Mouse (Mus musculus): ENCODE measurements around the gene Gcn1l1. TPM values are rescaled to one million over a fixed set of nuclear protein-coding genes. Genes with fewer than 3 reads are reported as not detected.
"Not testable (repeated sequence)": the region's sequence is repeated elsewhere in the genome, so short reads cannot be mapped to it uniquely, and the experiment has no call there.

Gcn1l1 gene
- 3.0 TPM in 2 replicates for polyA plus RNA-seq (2012)

GRCm38 (mm10) chr5:115564737-115565393 is at the start of gene Gcn1l1:
Gene Gcn1l1 (plus strand): TSS chr5:115565254.
- peaks cover 68% of the 10 kb centered on the region for H3K36me3 ChIP-seq (ENCODE audit: control insufficient read depth)
- H3K27me3 ChIP-seq (ENCODE audit: control insufficient read depth), result no peaks in the 10 kb centered on the region
- H3K9me3 ChIP-seq (ENCODE audit: control insufficient read depth, low read length), result no peaks in the 10 kb centered on the region
- peaks cover 75% of the 10 kb centered on the region for H3K4me1 ChIP-seq (ENCODE audit: control insufficient read depth)
- TF ChIP-seq TAL1 (IDR thresholded peaks at IDR 0.05; ENCODE audit: low read length), result no peak
- no peak for TF ChIP-seq GATA1 (IDR thresholded peaks at IDR 0.05; ENCODE audit: low read length)
- peak within 1 kb of the TSS; percentile 90 for H3K4me3 ChIP-seq (replicated peaks)

GRCm38 (mm10) chr5:115516081-115516907 is 48.8 kb upstream of the Gcn1l1 start:
- no peaks in the 10 kb centered on the region; the same call in none of the 2 replicates for H3K36me3 ChIP-seq (ENCODE audit: control insufficient read depth)
- TF ChIP-seq TAL1 (IDR thresholded peaks at IDR 0.05; ENCODE audit: low read length), result no peak
- TF ChIP-seq GATA1 (IDR thresholded peaks at IDR 0.05; ENCODE audit: low read length), result no peak
- H3K9me3 ChIP-seq (ENCODE audit: control insufficient read depth, low read length), result no peaks in the 10 kb centered on the region
- no peaks in the 10 kb centered on the region for H3K27me3 ChIP-seq (ENCODE audit: control insufficient read depth)
- H3K4me3 ChIP-seq (replicated peaks), result peak overlapping the region; percentile 14
- H3K4me1 ChIP-seq (ENCODE audit: control insufficient read depth), result peaks cover 29% of the 10 kb centered on the region

- Histone ChIP-seq H3K4me1 (ENCODE audit: control insufficient read depth) (peaks cover 35% of the 10 kb centered on the region), H3K4me3 (replicated peaks) (no peak overlapping the region), H3K36me3 (ENCODE audit: control insufficient read depth) (no peaks in the 10 kb centered on the region; the same call in none of the 2 replicates), H3K27me3 (ENCODE audit: control insufficient read depth) (no peaks in the 10 kb centered on the region), H3K9me3 (ENCODE audit: control insufficient read depth, low read length) (no peaks in the 10 kb centered on the region)
- TF ChIP-seq GATA1 (IDR thresholded peaks at IDR 0.05; ENCODE audit: low read length) (no peak), TAL1 (IDR thresholded peaks at IDR 0.05; ENCODE audit: low read length) (no peak)
These were observed 48.1 kb upstream of the Gcn1l1 start for GRCm38 (mm10) chr5:115516908-115517307.

- H3K27me3 ChIP-seq (ENCODE audit: control insufficient read depth), result no peaks in the 10 kb centered on the region
- peaks cover 41% of the 10 kb centered on the region for H3K4me1 ChIP-seq (ENCODE audit: control insufficient read depth)
- no peaks in the 10 kb centered on the region; the same call in none of the 2 replicates for H3K36me3 ChIP-seq (ENCODE audit: control insufficient read depth)
- no peak overlapping the region for H3K4me3 ChIP-seq (replicated peaks)
- H3K9me3 ChIP-seq (ENCODE audit: control insufficient read depth, low read length), result no peaks in the 10 kb centered on the region
- TF ChIP-seq GATA1 (IDR thresholded peaks at IDR 0.05; ENCODE audit: low read length) (no peak), TAL1 (IDR thresholded peaks at IDR 0.05; ENCODE audit: low read length) (no peak)
These were observed 47.6 kb upstream of the Gcn1l1 start for GRCm38 (mm10) chr5:115517501-115517900.

- peaks cover 46% of the 10 kb centered on the region for H3K4me1 ChIP-seq (ENCODE audit: control insufficient read depth)
These were observed 46.8 kb upstream of the Gcn1l1 start for GRCm38 (mm10) chr5:115518214-115518613.

GRCm38 (mm10) chr5:115520325-115520869 is 44.7 kb upstream of the Gcn1l1 start:
- Histone ChIP-seq H3K9me3 (ENCODE audit: control insufficient read depth, low read length) (no peaks in the 10 kb centered on the region), H3K4me3 (replicated peaks) (no peak overlapping the region), H3K27me3 (ENCODE audit: control insufficient read depth) (no peaks in the 10 kb centered on the region), H3K36me3 (ENCODE audit: control insufficient read depth) (no peaks in the 10 kb centered on the region; the same call in none of the 2 replicates), H3K4me1 (ENCODE audit: control insufficient read depth) (peaks cover 42% of the 10 kb centered on the region)
- TF ChIP-seq TAL1 (IDR thresholded peaks at IDR 0.05; ENCODE audit: low read length), result no peak
- no peak for TF ChIP-seq GATA1 (IDR thresholded peaks at IDR 0.05; ENCODE audit: low read length)

More at GRCm38 (mm10) chr5:115518214-115518613, 46.8 kb upstream of the Gcn1l1 start:
- H3K36me3 ChIP-seq (ENCODE audit: control insufficient read depth); H3K4me3 ChIP-seq (replicated peaks); H3K9me3 ChIP-seq (ENCODE audit: control insufficient read depth, low read length); H3K27me3 ChIP-seq (ENCODE audit: control insufficient read depth): not testable (repeated sequence)

- H3K4me3 ChIP-seq (replicated peaks), result peak overlapping the region; percentile 58
- no peak for TF ChIP-seq TAL1 (IDR thresholded peaks at IDR 0.05; ENCODE audit: low read length)
- no peak for TF ChIP-seq GATA1 (IDR thresholded peaks at IDR 0.05; ENCODE audit: low read length)
- H3K27me3 ChIP-seq (ENCODE audit: control insufficient read depth), result no peaks in the 10 kb centered on the region
- no peaks in the 10 kb centered on the region; the same call in none of the 2 replicates for H3K36me3 ChIP-seq (ENCODE audit: control insufficient read depth)
- peaks cover 36% of the 10 kb centered on the region for H3K4me1 ChIP-seq (ENCODE audit: control insufficient read depth)
- no peaks in the 10 kb centered on the region for H3K9me3 ChIP-seq (ENCODE audit: control insufficient read depth, low read length)
These were observed 43.2 kb upstream of the Gcn1l1 start for GRCm38 (mm10) chr5:115521553-115522461.

- Histone ChIP-seq H3K27me3 (ENCODE audit: control insufficient read depth) (no peaks in the 10 kb centered on the region), H3K4me3 (replicated peaks) (no peak overlapping the region), H3K9me3 (ENCODE audit: control insufficient read depth, low read length) (no peaks in the 10 kb centered on the region), H3K4me1 (ENCODE audit: control insufficient read depth) (peaks cover 36% of the 10 kb centered on the region), H3K36me3 (ENCODE audit: control insufficient read depth) (no peaks in the 10 kb centered on the region; the same call in none of the 2 replicates)
- no peak for TF ChIP-seq TAL1 (IDR thresholded peaks at IDR 0.05; ENCODE audit: low read length)
- TF ChIP-seq GATA1 (IDR thresholded peaks at IDR 0.05; ENCODE audit: low read length), result no peak
These were observed 42.5 kb upstream of the Gcn1l1 start for GRCm38 (mm10) chr5:115522531-115522930.

All from erythroblast, embryonic 14.5 days (primary cell).